Mouse (Mus musculus): ENCODE results near the gene Etv6. TPM values are rescaled to one million over a fixed set of nuclear protein-coding genes. Genes with fewer than 3 reads are reported as not detected.
A peak's percentile ranks its signal among the peaks of the same experiment; 100 is the strongest.

Etv6 gene
- total RNA-seq, 2 experiments from 2014 or later: 9.2 to 12.4 TPM

DNA sequence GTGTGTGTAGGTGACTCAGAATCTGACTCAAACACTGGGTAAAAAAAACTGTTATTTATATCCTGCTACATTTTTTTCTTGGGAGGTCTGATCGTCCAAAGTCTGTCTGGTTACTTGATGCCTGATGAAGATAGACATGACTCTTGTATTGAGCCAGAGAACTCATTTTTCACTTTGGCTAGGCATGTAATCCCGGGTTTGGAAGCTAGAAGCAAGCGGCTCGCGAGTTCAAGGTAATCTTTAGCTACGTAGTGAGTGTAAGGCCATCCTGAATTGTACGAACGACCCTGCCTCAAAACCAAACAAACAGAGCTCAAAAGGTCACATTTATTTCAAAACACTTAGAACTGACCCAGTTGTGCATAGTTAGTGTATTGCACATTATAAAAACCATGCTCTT is 128.9 kb downstream of the Etv6 start:
- no peak for DNase-seq (ENCODE audit: low spot score in 2 of 2)

DNA sequence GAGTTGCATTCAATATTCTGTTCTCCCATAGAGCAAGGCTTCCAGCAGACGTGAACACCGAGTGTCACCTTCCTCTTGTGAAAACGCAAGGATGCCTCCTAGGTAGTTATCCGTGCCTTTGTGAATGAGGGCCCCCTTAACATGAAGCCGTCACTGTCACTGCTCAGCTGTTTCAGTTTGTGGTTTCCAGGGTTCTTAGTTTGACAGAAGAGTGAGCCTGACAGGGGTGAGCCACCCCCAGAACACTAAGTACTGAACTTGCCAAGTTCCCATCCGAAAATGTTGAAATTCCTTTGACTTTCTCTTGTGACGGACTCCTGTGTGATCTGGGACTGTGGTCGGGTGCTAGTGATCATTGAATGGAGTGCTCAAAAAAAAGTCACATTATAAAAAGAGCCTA is 129.5 kb downstream of the Etv6 start:
- DNase-seq (ENCODE audit: low spot score in 2 of 2): no peak

DNA sequence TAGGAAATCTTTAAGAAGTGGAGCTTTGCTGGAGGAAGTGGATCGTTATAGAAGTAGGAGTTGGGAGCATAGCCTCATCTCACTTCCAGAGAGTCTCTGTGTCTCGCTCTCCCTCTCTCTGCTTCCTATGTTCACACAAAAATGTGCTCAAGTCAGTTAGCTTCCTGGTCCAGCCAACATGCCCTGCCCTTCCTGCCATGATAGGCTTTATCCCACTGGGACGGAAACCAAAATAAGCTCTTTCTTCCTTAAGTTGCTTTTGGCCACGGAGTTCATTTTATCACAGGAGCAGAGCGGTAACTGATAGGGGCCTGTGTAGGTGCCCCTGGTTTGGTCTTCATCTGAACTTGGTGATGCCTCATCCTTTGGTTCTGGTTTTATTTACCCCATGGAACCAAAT is 132.5 kb downstream of the Etv6 start:
- no peak for DNase-seq (ENCODE audit: low spot score in 2 of 2)

DNA sequence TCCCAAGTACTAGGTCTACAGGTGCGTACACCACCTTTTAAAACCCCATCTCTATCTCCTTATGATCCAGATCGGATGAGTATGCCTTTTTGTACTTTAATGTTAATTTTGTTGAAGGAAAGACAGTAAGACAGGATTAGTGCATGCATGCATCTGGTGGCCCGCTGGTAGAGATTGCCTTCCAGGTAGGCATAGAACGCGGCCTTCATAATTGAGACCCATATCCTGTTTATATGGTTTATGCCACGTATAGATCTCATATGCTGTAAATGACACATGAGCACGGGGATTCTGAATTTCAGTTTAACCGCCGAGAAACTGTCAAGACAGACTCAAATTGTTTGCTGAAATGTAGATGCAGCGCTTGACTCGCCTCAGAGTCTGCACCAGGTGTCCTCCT is 133.3 kb downstream of the Etv6 start:
- no peak for DNase-seq (ENCODE audit: low spot score in 2 of 2)

DNA sequence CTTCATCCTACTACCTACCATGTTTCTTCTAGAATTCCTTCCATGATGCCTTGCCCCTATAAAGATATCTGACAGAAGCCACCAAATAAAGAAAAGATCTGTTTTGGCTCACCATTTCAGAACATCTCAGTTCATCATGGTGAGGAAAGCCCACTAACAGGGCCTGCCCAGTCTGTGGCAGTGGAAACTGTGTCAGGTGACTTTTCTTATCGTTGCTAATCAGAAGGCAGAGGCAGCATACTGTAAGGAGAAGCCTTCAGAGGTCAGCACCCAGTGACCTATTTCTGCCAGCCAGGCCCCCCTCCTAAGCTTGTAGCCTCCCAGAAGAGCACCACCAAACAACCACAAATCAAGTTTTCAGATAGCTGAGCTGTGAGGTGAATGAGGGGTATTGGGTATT is 135.7 kb downstream of the Etv6 start:
- no peak for DNase-seq (ENCODE audit: low spot score in 2 of 2)

DNA sequence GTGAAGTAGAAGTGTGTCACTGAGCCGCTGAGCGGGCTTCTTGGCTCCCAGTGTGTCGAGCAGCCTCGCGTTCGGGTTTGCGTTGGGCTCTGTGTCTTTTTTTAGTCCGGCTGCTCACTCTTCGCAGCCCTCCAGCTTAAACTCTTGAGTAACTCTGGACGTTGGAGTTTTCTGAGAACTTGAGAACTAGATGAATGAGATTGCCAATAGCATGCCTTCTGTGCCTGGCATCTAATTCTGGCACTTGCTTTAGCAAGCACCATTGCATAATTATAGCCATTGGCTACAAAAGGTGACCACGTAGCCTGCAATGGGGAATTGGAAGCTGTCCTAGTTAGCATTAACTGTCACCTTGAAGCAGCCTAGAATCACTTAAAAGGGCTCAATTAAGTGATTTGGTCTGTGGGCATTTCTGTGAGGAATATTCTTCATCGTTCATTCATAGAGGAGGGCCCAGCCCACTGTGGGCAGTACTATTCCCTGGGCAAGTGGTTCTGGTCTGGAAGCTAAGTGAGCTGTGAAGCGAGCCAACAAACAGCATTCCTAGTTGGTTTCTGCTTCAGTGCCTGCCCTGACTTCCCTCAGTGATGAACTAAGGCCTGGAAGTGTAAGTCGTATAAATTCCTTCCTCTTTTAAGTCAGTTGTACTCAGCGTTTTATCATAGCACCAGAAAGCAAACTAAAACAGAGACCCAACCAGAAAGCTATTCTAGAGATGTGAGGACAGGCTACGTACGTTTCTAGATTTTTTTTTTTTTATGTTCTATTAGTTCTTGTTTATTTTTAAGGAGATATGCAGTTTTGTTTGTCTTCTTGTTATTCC is 136.6 kb downstream of the Etv6 start:
- DNase-seq (ENCODE audit: low spot score in 2 of 2): peak in 1 of 2 experiments; percentile 11

DNA sequence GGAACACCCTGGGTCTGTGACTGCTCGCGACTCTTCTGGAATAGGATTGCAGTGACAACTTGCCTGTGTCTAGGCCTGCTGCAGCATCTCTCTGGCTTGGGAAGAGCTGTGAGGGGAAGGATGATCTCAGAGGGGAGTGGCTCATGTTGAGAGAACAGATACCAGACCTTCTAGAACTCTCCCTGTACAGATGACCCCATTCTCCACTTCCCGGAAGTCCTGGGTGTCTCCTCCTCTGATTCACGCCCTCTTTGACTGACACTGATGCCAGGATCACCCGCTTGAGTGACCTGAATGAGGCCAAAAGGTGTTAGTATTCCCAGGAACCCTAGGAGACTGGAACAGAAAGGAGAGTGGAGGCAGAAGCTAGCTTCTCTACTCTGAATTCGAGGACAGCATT is 137.9 kb downstream of the Etv6 start:
- DNase-seq (ENCODE audit: low spot score in 2 of 2): no peak

DNA sequence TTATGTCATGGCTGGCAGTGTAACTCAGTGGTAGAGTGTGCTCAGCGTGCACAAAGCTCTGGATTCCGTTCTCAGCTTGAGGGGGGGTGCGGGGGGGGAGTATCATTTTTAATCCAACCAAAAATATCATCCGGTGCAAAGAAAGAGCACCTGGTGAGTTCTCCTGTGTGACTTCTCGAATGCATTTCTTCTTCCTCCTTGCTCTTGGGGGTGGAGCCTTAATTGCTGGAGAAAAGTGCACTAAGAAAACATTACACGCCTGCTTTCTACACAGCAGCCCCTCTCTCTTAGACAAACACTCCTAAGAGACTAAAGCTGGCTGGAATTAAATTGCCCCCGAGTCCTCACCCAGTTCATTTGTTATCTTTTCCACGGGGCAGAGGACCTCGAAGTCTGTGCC is 139.6 kb downstream of the Etv6 start:
- no peak for DNase-seq (ENCODE audit: low spot score in 2 of 2)

DNA sequence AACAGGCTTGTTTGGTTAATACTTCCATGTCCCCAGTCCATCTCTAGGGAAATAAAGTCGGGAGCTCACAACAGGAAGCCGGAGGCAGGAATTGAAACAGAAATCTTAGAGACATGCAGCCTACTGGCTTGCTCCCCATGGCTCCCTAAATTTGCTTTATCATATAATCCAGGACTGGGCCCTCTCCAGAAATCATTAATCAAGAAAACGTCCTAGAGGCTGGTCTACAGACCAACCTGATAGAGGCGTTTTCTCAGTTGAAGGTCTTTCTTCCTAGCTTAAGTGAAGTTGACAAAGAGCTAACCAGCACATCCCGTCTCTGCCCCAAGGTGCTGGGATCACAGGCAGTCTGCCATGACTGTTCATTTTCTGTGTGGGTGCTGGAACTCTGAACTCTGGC is 141.7 kb downstream of the Etv6 start:
- no peak for DNase-seq (ENCODE audit: low spot score in 2 of 2)

DNA sequence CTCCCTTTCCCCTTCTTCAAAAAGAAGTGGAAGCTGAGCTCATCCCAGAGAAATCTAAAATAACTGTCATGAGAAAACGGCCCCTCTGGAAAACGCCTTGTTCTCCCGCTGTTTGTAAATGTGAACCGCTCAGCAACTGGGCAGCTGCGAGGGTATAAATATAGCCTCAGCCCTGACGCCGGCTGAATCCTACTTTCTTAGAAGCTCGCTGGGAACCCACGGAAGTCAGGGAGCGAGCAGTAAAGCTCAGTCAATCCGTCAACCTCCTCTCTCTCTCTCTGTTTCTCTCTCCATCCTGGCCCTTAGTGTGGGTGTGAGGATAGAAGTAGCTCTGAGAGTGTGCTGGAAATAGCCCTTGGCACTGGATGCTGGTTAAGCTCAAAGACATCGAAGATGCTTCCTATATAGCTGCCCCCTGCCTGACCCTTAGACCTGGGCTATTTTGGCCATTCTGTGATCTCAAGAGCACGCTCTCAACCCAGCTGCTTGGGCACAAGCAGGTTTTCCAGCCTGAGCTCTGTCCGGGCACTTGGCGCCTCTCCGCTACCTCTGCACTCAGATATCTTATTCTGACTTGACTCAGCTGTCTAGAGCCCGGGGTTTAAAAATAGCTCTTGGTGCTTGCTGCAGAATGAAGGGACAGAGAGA is 146.9 kb downstream of the Etv6 start:
- DNase-seq (ENCODE audit: low spot score in 2 of 2): peak in 1 of 2 experiments; percentile 25

DNA sequence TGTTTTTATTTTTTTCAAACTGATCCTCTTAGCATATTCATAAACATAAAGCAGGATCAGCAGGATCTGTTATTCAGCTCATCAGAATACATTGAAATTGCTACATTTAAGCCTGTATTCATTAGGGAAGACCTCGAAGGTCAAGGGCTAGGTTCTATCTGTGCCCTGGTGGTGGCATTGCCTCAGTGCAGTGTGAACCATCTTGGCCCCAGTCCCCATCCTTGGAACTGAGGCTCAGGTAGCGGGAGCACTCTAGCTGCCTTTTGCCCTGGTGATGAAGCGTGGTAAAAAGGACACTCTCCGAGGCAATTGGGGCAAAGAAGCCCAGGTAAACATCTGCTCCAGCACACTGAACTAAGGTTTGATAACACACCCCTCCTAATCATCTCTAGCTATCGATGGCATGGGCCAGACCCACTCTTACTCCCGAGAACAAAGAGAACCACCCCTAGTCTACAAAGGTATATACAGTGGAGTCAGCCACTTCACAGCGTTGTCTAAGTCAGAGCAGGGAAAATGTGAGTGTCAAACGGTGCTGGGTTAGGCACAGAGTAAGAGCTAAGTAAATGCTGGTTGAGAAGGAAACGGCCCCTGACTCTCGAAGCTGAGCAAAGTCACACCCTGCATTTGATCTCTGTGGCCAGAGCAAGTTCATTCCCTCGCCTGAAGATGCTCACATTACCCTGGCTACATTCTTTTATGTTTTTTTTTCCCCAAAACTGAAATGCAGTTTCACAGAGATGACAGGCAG is 148.3 kb downstream of the Etv6 start:
- no peak for DNase-seq (ENCODE audit: low spot score in 2 of 2)

DNA sequence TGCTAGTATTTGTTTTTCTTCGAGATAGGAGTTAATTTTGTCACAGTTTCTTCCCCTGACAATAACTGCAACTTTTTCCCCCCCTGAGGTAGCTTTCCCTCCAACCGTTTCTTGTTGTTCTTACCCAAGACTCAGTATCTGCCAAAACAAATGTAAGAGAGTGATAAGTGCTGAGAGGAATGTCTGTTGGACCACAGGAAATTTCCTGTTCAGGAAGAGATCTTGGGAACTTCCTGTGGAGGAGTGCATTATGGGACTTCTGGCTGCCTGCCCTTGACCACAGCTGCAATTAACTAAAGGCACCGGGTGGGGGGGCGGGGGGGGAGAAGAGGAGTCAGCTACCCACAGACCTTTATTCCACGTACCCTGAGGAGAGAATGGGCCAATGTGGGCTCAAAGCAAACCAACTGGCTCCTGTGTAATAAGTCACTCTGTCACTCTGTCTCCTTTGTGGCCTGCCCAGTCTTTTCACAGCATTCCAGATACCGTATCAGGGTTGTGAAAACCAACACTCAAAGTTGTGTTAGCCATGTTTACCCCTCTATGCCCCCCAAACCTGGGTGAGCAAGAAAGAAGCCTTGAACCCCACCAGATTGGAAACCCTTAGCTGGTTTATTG is 150.9 kb downstream of the Etv6 start:
- DNase-seq (ENCODE audit: low spot score in 2 of 2): no peak

DNA sequence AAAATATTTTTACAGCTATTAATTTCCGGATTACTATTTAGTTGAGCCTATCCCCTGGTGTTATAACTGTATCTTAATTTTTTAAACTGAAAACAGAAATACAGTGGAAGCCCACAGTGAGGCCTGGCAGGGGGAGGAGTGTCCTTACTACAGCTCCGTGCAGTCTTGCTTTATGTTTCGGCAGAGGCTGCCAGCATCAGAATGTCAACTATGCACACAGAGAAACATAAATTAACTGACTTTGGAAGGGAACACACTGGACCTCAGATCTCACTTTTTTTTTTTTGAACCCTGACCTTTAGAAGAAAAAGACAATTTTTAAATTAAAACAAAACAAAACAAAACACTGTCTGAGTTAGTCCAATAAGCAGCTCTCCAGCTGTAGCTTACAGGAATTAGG is 153.2 kb downstream of the Etv6 start:
- DNase-seq (ENCODE audit: low spot score in 2 of 2): no peak

DNA sequence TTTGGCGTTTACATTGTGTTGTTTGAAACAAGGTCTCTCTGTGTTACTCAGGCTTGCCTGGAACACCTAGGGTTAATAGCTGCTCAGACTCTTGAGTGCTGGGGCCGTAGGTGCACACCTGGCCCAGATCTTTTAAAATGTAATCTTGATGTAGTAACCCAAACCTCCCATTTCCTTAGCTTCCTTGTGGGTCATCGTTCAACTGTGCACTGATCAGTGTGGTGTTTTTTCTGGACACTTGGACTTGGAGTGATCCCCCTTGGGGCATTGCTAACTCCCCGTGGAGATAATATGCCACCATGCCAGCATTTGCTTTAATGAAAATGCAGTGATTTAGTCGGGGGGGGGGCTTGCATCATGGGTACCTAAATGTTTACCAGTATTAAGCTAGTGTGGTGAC is 153.7 kb downstream of the Etv6 start:
- DNase-seq (ENCODE audit: low spot score in 2 of 2): no peak

DNA sequence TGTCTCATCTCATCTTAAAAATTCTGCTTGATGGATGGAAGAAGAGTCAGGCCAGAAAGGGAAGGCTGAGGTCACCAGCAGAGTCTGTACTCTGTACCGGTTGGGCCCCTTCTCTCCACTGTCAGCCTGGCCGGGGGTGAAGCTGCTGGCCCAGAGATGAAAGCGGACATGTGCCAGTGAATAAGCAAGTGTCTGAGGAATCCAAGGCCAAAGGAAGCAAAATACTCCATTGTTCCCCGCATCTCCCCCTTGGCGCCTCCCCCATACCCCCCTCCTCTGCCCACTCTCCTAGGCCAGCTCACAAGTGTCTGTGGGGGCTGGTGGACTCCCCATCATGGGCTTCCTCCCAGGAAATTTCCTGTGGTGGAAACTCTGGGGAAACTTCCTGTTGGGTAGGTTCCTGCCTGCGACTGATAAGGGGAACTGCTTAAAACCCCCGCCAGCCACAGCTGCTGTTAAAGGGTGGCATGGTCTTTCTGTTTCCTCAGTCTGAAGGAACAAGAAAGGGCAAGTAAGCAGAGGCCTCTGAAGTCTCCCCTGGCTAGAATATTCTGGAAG is 154.2 kb downstream of the Etv6 start:
- DNase-seq (ENCODE audit: low spot score in 2 of 2): no peak

DNA sequence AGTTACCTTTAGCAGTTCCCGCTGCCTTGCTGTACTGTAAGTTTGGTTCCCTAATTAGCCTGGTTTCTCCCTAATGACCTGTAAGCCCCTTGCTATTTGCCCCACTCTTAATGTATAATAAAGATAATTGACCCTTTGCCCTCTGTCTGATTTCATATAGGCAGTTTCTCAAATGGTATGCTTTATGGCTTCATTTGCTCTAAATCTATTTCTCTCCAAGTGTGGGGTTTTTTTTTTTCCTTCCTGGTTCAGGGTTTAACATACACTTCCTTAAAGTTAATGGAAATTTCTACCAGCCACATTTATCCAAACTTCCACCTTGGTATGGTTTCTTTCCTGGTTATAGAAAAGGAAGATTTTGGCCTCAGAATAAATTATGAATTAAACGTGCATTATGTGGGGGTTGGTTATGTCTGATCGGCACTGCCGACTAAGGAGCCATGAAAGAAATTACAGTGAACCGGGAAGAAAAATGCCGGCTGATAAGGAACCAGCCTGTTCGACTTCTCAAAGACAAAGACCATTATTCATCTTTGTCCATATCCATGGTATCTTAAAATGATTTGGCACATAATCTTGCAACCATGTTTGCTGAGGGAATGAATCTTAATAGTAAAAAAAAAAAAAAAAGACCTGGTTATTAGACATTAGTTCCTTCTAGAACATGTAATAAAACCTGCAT is 155.2 kb downstream of the Etv6 start:
- no peak for DNase-seq (ENCODE audit: low spot score in 2 of 2)

DNA sequence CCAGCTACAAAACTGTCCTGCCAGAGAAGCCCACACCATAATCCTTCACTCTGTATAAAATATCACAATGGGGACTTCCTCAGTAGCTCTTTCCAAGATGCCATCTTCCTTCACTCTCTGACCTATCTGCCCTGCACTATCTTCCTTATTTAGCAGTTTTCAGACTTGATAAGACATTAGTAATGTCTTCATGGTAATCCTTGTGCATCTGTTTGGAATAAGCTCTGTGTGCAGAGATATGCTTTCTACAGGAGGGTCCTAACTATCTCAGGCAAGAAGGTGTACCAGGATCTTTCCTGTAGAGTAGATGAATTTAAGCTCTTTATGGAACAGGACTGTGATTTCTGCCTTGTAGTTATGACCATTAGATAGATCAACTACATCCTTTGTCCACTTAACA is 157.2 kb downstream of the Etv6 start:
- no peak for DNase-seq (ENCODE audit: low spot score in 2 of 2)

DNA sequence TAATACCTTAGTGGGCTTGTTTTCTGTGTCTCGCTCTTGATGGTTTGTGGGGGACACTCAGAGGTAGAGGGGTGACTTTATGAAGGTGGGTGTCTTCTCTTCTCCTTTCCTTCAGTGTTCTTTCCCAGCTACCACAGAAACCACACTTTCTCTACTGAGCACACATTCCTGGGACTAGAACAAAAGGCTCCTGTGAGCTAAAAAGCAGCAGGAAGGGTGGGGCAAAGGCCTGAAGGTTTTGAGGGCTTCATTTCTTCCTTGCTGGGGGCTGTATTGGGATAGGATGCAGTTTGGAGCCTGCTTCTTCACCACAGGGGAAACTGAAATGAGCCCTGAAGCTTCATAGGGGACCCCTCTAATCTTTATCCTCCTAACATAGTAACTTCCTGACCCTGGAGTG is 164.4 kb downstream of the Etv6 start:
- no peak for DNase-seq (ENCODE audit: low spot score in 2 of 2)

DNA sequence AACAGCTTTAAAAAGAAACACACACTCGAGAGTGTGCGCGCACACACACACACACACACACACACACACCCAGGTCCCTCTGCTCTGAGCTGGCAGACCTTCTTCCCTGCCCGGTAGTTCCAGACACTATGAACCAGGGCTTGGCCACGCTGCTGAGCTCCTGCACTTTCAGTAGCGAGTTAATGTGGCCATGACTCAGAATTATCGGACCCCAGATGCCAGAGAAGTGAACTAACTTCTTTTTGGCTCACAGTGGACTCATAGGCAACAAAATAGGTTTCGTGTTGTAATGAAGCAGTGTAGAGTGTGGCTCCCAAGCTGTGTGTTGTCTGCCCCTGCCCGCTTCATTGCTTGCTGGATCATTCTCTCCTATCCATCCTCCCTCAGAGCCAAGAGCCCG is 165.1 kb downstream of the Etv6 start:
- no peak for DNase-seq (ENCODE audit: low spot score in 2 of 2)

DNA sequence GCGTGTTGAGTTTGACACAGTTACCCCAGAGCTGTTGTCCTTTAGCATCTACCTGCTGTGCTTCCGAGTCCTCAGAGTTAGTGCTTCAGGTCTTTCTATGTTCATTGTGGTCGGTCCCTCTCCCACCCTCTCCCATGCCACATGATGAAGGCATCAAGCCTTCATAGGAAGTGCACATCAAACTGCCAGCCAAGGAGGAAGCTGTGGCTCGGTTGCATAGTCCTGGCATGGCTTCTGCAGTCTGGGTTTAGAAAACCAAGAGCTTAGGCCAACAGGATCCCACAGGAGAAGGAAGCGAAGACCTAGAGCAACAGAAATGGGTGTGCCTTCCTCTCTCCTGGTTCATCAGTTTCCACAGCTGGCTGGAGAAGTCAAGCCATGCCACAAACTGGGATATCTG is 166.7 kb downstream of the Etv6 start:
- DNase-seq (ENCODE audit: low spot score in 2 of 2): no peak

DNA sequence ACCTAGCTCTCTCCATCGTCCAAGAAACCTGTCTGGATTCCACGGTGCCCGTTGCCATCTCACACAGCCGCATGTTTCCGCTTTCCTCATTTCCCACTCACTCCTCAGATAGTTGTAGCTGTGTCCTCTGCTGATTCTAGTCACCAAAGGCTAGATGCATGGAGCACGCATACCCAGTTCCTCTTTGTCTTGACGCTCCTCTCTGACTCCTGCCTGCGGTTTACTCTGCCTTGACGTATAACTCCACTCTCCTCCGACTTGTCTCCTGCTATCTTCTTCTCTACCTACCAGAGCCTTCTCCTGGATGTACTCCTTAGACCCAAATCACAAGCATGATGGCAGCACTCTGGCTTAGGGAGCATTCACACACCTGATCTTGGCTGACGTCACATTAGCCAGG is 169.7 kb downstream of the Etv6 start:
- DNase-seq (ENCODE audit: low spot score in 2 of 2): no peak
